Mouse (Mus musculus) heart, postnatal 36 days (tissue): ENCODE data around the gene Atp13a2. TPM values are rescaled to one million over a fixed set of nuclear protein-coding genes. Genes with fewer than 3 reads are reported as not detected.

Experiments used
- DNase-seq, 2 experiments: peaks; one replicate each; pipeline ENCODE4 v3.0.0; 2021 to 2022
- intact Hi-C: fragments of 180-260 bp; cut with DNase I; formaldehyde crosslinking; loops from one replicate; pipeline ENCODE4 v1.15.1; 2025
- total RNA-seq, 2 experiments: library from RNA; stranded (reverse); gene quantifications; 2 replicates each; pipeline ENCODE4 v1.2.3; 2021

The Atp13a2 gene
- total RNA-seq, 2 experiments from 2014 or later: 16.5 to 17.3 TPM

DNA sequence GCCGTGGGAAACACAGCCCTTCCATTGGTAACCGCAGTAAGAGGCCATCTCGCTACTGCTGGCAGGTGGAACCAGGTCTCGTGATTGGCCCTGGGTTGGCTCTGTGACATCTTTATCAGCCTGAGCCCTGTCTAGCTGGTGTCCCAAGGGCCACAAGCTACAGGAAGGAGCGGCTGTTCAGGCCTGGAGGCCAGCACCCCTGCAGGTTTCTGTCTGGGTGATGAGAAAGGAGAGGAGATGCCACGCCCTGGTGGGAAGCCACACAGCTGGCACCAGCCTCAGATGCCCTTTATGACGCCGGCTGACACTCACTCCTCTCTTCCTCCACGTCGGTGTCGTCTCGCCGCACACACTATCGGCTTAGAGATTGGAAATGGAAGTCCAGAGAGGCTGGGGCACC, 2.8 kb downstream of the Atp13a2 start:
- intact Hi-C loops: loop anchor here (5.0 kb wide), 1 partner anchor 43 kb away; no protein-coding TSS in a partner anchor
- no peak for DNase-seq

DNA sequence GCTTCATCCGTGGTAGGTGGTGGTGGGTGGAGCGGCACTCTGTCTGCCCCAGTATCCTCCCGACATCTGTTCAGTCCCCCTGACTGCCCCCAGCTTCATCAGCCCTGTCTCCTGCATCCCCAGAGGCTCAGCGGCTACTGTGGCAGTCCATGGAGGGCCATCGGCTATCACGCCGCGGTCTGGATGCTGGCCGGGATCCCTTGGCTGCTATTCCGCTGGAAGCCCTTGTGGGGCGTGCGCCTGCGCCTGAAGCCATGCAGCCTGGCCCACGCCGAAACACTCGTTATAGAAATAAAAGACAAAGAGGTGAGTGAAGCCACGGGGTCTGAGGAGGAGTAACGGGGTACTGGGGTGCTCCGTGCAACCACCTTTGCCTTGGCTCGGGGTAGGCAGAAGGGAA, 5.5 kb downstream of the Atp13a2 start:
- intact Hi-C loops: no loop called here
- peak in 1 of 2 experiments; percentile 26 for DNase-seq

DNA sequence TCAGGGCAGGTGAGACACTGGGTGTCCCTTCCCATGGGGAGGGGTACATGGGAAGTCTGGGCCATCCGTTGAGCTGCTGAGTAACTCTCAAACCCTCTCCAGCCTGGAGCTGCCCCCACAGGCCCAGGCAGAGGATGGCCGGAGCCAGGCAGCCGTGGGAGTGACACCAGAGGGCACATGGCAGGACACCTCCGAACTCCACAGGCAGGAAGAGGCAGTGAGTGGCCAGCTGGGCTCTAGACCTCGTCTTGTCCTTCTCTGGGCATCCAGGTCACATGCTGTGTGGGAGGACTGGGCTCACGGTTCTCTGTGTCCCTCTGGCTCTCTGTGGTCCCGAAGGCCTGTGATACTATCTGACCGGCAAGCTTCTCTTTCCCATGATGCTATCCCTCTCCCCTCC, 7.2 kb downstream of the Atp13a2 start:
- intact Hi-C loops: no loop called here
- DNase-seq: no peak

DNA sequence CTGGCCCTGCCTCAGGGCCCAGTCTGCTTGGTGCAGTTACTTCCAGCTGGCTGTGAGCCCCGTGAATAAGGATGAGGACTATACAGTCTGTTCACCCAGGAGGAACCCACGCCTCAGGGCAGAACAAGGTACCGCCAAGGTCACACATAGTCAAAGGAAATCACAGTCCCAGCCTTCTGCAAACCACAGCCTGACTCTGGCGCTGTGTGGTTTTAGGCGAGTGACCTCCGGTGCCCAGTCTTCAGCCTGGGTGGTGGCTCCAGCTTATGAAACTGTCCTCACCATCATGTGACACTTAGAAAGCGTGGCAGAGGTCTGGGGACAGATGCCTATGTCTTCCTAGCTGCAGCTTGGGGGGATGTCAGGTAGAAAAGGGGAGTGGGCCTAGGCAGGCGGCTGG, 9.1 kb downstream of the Atp13a2 start:
- intact Hi-C loops: no loop called here
- DNase-seq: no peak

DNA sequence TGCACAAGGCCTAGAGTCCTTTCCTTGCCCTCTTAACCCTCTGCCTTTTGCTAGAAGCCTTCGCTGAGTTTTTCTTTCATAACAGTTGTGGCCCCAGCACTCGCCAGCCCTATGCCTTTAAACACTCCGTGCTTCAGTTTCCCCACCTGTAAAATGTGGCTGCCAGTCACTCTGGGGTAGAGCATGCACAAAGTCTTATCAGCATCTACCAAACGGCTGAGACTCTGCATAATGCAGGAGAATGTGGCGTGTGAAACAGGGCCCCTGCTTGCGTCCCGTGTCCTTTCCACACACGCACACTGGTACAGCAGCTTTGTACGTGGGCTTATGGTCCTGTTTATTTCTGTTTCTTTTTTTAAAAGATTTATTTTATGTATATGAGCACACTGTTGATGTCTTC, 10.1 kb downstream of the Atp13a2 start:
- no peak for DNase-seq
- intact Hi-C loops: no loop called here

DNA sequence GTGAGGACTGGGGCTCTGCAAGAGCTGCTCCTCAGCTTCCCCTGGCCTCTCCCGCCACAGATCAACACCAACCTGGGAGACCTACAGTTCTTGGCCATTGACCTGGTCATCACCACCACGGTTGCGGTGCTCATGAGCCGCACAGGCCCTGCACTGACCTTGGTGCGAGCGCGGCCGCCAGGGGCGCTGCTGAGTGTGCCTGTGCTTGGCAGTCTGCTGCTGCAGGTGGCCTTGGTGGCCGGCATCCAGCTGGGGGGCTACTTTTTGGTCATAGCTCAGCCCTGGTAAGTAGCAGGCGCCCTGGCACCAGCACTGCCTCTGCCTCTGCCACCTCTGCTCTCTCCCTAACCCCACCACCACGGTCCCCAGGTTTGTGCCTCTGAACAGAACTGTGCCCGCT, 19.3 kb downstream of the Atp13a2 start:
- no peak for DNase-seq
- intact Hi-C loops: no loop called here

DNA sequence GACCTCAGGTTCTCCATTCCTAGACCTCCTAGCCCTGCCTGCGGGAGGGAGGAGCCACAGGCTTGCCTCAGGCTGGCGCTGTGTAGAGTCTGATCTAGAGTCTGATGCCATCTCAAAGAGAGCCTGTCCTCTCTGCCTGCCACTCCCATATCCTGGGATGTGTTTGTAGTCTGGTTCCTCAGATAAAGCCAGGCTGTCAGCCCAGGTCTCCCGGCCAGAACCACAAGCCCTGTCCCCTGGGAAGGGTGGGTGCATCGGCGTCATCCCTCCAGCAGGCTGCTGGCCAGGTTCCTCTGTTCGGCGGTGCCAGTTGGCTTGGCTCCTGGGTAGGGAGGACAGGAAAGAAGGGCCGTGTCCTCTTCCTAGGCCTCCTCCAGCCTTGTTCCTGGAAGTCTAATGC, 21.4 kb downstream of the Atp13a2 start:
- intact Hi-C loops: no loop called here
- DNase-seq: peak; percentile 74

DNA sequence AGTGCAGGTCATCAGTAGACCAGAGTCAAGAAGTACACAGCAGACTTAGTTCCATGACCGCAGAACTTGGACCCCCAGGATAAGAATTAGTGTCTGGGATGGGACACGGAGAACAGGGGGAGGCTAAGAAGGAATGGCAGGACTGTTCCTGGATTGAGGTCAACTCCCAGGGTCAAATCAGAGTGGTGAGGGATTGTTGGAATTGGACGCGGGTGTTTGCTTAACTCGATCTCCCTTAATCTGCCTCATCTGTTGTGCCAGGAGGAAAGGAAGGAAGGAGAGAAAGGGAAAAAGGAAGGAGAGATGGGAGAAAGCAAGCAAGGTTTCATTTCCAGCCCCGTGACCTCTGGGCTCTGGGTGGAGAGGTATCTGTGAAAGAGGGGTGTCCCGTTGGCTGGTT, 23.4 kb downstream of the Atp13a2 start, which contains the start of gene Mfap2:
Gene Mfap2 (plus strand): TSS at position 301 of the 400 bp plus-strand sequence.
- intact Hi-C loops: no loop called here
- DNase-seq: no peak

DNA sequence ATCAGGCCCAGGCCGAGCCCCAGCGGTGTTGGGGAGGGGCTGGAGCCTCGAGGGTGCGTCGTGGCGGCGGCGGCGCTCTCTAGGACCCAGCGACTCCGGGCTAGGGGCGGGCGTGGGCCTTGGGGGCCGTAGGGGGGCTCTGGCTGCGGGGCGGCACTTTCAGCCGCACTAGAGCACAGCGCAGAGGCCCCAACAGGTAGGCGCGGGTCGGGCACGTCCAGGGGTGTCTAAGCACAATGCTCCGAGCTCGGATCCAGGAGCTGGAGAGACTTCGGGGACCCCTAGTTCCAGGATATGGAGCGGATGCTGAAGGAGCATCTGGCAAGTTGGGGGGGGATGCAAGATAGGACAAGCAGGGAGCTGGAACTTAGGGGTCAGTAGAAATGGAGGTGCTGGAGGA, 23.9 kb downstream of the Atp13a2 start:
- DNase-seq: no peak
- intact Hi-C loops: no loop called here

DNA sequence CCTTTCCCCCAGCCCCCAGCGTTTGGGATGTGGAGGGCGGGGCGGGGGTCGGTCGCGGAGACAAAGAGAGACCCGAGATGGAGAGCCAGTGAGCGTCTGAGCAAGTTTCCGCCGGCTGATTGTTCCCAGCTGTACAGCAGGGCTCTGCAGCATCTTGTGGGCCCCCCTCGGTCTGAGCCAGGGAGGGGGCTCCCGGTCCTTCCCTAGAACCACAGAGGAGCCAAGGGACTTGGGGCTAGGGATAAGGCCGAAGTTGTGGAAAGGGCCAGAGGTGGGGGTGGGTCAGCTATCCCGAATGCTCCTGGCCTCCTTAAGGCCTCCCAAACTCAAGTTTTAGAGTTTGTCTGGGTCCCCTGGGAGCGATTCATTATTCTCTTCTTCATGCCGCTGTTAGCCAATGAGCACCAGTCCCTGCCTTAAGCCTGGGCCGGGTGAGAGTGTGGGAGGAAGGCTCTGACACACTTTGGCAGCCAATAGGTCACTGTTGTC, 24.3 kb downstream of the Atp13a2 start:
- DNase-seq: peak in 1 of 2 experiments; percentile 39
- intact Hi-C loops: no loop called here

DNA sequence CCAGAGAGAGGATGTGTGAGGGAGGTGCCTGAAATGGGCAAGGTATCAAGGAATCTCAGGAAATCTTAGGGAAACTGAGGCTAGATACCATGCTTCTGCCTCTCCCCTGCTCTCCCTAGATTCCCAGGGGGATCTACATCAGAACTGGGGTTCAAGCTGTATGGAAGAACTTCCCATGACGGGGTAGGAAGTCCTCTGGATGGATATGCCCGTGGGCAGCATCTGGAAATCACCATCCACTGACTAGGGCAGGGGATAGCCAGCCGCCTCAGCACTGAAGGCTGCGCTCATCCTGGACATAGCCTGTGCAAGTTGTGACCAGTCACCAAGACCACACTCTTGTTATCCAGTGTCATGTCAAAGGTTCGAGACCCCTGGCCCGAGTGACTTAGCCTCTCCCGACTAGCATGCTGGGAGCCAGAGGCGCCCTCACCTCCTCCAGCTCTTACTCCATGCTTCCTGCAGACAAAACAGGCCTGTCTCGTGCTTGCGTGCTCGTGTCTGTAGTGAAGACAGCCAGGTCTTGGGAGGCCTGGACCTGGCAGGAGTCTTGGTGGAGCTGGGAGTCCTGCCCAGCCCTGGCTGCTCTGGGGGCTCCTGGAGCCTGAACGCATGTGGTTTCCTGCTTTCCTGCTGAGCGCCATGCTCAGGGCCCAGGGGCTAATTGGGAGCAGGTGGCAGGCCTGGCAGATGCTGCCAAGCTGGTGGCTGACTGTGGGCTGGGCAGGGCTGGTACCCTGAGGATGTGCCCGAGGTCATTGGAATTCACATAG, 25.1 kb downstream of the Atp13a2 start:
- peak in 1 of 2 experiments; percentile 37 for DNase-seq
- intact Hi-C loops: no loop called here

DNA sequence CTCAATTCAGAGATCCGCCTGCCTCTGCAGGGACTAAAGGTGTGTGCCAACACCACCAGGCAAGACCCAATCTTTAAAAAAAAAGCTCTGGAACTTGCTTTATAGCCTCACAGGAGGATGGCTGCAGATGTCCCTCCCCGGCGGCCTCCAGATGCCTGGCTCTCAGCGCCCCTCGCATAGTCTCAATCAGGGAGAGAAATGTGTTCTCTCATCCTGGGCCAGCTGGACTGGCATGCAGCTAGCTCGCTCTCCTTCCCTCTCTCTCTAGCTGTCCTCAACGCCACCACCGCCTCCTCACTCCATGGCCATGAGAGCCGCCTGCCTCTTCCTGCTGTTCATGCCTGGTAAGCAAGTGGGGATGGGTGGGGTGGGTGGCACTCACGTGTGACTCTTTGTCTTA, 25.9 kb downstream of the Atp13a2 start:
- intact Hi-C loops: no loop called here
- DNase-seq: no peak

DNA sequence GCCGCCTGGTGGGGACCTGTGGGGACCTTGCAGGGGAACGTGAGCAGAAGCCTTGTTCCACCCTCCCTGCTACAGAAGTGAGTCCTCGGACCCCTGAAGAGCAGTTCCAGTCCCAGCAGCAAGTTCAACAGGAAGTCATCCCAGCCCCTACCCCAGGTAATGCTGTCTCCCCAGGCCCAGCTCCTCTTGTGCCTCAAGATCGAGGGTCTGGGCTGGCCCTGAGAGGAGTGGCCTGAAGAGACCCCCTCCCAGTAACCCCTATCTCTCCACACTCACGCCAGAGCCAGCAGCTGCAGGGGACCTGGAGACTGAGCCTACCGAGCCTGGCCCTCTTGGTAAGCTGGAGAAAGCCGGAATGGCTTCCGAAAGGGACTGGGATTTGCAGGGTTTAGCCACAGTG, 27.4 kb downstream of the Atp13a2 start:
- intact Hi-C loops: no loop called here
- no peak for DNase-seq

DNA sequence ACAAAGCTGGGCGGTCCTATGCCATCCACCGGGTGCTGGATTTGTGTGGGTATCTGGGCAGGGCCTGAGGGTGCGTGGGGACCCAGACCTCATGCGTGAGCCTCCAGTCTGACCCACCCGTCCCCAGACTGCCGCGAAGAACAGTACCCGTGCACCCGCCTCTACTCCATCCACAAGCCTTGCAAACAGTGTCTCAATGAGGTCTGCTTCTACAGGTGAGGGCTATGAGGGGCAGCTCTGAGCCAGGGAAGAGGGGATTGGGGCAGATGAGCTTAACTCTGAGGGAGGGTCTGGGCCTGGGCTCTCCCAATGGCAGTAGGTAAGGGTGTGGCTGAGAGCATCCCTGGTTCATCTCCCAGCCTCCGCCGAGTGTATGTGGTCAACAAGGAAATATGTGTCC, 28.2 kb downstream of the Atp13a2 start:
- DNase-seq: no peak

DNA sequence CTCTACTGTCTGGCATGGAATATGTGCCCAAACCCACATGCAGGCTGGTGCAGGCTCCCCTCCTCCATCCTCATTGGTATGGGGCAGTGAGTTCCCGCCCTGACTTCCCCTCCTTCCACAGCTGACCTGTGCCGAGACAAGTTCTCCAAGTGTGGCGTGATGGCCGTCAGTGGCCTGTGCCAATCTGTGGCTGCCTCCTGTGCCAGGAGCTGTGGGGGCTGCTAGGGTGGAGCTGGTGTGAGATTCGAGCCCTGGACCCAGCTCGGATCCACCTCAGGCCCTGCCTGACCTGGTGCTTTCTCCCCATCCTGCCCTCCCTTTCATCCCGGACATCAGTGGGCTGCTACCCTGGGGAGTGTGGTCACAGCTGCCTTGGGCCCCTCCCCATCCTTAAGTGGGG, 28.7 kb downstream of the Atp13a2 start:
- intact Hi-C loops: no loop called here
- no peak for DNase-seq

More for the DNA sequence above, 28.2 kb downstream of the Atp13a2 start:
- intact Hi-C loops: no loop called here

DNA sequence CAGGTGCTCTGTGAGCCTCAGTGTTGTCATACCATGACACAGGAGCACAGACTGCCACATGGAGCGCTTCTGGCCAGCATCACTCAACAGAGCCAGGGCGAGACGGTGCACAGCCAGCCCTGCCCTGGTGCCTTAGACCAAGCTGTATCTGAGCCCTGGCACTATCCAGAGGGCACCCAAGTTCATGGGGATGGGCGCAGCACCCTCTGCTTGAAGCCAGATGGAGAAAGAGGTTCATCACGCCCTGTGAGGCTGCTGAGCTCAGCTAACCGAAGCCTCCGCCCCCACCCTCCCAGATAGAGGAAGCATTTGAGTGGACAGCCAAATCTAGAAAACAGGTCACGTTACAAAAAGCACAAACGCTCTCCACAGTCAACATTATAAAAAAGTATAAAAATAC, 29.6 kb downstream of the Atp13a2 start:
- intact Hi-C loops: no loop called here
- DNase-seq: peak in 1 of 2 experiments; percentile 27

DNA sequence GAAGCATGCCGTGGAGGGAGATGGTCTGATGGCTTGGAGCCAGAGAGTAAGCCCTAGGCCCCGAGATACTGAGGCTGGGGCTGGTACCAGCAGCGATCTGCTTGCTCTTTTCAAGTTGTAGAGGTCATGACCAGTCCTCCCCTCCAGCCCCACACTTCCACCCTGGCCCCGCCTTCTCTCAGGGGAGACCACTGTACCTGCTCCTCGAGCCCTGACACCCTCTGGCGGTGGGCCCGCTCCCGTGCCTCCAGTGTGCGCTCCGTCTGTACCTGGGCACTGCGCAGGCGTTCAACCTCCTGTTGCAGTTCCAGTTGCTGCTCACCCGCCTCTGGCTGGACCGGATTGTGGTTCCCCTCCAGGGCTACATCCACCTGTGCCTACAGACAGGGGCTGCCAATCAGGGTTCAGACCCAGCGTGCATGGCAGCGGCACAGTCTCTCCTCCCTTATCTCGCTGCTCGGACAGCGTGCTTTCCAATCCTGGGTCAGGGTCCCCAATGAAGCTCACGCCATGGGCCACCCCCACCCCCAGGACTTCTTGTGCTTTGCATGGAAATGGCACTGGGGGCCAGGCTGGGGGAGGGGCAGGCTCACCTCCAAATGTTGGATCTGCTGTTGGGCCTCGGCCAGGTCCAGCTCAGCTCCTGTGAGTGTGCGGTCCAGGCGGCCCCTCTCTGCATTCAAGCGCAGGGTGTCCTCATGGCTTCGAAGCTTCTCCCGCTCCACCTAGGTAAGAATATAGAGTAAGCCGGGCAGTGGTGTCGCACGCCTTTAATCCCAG, 31.2 kb downstream of the Atp13a2 start:
- intact Hi-C loops: no loop called here
- DNase-seq: no peak

DNA sequence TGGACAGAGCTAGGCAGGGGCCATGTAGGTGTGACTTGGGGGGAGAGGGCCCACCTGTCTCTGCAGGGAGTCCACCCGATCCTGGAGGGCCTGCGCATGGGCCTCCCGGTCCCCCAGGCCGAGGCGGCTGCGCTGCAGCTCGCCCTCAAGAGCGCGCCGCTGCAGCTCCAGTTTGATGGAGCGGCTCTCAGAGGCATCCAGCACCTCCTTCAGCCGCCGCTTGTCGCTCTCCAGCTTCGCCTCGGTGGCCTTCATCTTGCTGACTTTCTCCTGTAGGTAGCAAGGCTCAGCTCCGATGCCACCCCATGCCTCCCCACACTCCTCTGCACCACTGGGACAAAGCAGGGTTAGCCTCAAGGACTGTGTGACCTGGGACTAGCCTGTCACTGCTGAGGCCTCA, 33.5 kb downstream of the Atp13a2 start:
- no peak for DNase-seq
- intact Hi-C loops: no loop called here

DNA sequence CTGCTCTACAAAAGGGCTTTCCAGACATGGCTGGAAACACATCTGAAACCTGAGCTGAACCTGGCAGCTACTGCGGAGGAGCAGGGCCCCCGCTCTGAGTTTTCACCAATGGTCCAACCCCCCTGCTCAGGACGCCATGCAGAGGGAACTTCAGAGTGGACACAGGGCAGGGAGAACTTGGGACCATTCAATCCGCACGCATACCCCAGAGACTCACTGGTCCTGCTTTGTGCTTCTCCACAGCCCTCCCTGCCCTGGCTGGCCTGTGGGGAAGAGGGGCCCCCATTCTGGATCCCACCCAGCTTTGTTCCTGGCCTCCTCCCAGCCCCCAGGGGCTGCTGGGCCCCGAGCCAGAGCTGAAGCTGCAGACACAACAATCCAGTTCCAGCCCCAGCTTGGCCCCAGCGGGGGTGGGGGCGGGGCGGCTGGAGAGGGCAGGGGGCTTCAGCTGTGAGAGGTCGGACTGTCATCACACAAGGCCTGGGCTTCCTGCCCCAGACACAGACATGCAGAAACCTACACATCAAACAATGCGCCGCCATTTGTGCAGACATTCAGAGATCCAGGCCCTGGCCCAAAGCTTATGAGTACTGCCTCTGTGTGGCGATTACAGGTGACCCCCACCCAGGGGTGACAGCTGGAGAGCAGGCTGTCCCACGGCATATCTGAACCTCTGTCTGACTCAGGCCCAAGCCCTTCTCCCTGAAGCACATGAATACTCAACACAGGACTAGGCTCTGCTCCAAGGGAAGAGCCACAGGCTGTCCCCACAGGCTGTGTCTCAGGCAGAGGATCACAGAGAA, 34.3 kb downstream of the Atp13a2 start:
- intact Hi-C loops: no loop called here
- DNase-seq: peak; percentile 63 to 70

DNA sequence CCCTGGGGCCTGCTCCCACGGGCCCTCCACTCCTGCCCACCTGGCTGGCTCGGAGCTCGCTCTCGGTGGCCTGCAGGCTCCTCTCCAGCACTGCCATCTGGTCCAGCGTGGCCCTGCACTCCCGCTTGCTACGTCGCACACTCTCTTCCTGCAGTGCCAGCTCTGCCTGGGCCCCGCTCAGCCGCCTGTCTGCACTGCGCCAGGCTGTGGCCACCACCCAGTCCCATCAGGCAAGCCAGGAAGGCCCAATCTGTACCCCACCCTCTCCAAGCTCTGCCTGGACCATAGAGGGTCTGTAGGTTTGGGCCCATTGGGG, 34.9 kb downstream of the Atp13a2 start:
- no peak for DNase-seq
- intact Hi-C loops: no loop called here

DNA sequence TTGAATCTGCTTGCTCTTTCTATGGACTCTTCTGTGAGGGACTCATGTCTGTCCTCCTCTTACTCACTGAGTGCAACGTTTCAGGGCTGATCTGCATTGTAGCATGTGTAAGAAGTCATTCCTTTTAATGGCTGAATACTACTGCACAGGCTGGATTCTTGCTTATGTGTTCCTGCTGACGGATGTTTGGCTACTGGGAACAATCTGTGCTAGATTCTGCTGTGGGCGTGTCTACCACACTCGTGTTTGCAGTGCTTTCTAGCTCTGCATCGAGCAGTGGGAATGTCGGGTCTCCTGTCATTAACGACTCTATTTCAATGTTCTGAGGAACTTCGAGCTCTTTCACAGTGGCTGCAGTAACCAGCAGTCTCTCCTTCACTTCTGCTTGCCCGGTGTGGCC, 37.4 kb downstream of the Atp13a2 start:
- no peak for DNase-seq
- intact Hi-C loops: no loop called here
